15 mouse cellular contexts compared by ENCODE assay signal in the genomic region with DNA sequence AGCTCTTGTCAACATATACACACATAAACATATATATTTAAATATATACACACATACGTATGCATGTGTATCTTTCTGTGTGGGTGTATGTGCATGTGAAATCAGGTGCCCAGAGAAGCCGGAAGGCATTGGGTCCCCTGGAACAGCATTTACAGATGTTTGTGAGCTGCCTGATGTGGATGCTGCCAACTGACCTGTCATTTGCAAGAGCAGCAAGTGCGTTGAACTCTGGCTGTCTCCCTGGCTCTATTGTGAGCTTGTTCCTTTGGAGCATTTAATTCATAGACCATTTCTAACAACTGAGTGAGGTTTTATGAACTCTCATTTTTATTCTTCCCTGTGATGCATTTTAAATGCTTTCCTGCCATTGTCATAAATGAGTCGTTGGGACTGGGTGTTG.
"Had no signal": no experiment of that assay in that cellular context is flagged by ENCODE, and none has a peak within 500 bp of the region (broad histone marks: within the 10 kb centered on the region; RNA-seq: fewer than 3 reads in every experiment).

No protein-coding gene starts in this region.

- ATAC-seq: intestine, embryonic 15.5 days; lung, postnatal 0 days had no signal

- H3K36me3 ChIP-seq: intestine, embryonic 15.5 days; limb, embryonic 13.5 days; midbrain, embryonic 12.5 days; neural tube, embryonic 15.5 days had no signal

- H3K9ac ChIP-seq: intestine, embryonic 15.5 days; limb, embryonic 13.5 days; midbrain, embryonic 12.5 days; neural tube, embryonic 15.5 days had no signal

- H3K4me2 ChIP-seq: intestine, embryonic 15.5 days; limb, embryonic 13.5 days; midbrain, embryonic 12.5 days; neural tube, embryonic 15.5 days had no signal

- DNase-seq: kidney, adult 18-20 months; kidney, postnatal 14 days; left cerebral cortex, postnatal 4 days; lung, adult 2 months; lung, postnatal 36 days; right cerebral cortex, postnatal 4 days; spleen, adult 18-20 months; thymus, adult 2 months; thymus, postnatal 25 days had no signal

- H3K27ac ChIP-seq: intestine, embryonic 15.5 days; limb, embryonic 13.5 days; midbrain, embryonic 12.5 days; neural tube, embryonic 15.5 days had no signal

- H3K9me3 ChIP-seq: intestine, embryonic 15.5 days; limb, embryonic 13.5 days; midbrain, embryonic 12.5 days; neural tube, embryonic 15.5 days had no signal

- H3K27me3 ChIP-seq: intestine, embryonic 15.5 days; limb, embryonic 13.5 days; midbrain, embryonic 12.5 days; neural tube, embryonic 15.5 days had no signal

- H3K4me3 ChIP-seq: intestine, embryonic 15.5 days; limb, embryonic 13.5 days; midbrain, embryonic 12.5 days; myocyte; neural tube, embryonic 15.5 days had no signal
